Mouse (Mus musculus) granulocyte monocyte progenitor cell, adult 5-6 weeks (primary cell): ENCODE results near the gene B3galt6. TPM values are rescaled to one million over a fixed set of nuclear protein-coding genes. Genes with fewer than 3 reads are reported as not detected.

Source experiments
- total RNA-seq, 2 experiments: library from RNA; stranded (forward) in 1 of 2; stranded (reverse) in 1 of 2; fragments of 200-712, 200-1000 nt in 1 of 2; fragments of >200 nt in 1 of 2; fragmentation: Nextera tagmentation in 1 of 2; gene quantifications; 2 replicates each; pipeline ENCODE4 v1.2.3; 2014 to 2017

B3galt6 gene
- total RNA-seq, 2 experiments from 2014 or later = 6.6 to 10.3 TPM

Other genes starting within 250 kb of the B3galt6 start
- gene Atad3a, start 231.6 kb downstream of the B3galt6 start, total RNA-seq (2014; fragmentation: Nextera tagmentation) = 66.8 and 134 TPM in 2 replicates
- gene Atad3a, start 231.6 kb downstream of the B3galt6 start, total RNA-seq (2017) = 95.3 and 118 TPM in 2 replicates
- not detected in 2 replicates for gene Vwa1, start 218.0 kb downstream of the B3galt6 start, total RNA-seq (2014; fragmentation: Nextera tagmentation)
- 0.26 and 0.36 TPM in 2 replicates for gene Vwa1, start 218.0 kb downstream of the B3galt6 start, total RNA-seq (2017)
- gene Tmem88b, start 206.8 kb downstream of the B3galt6 start, total RNA-seq (2014; fragmentation: Nextera tagmentation) = not detected in 2 replicates
- not detected in 2 replicates for gene Tmem88b, start 206.8 kb downstream of the B3galt6 start, total RNA-seq (2017)
- gene Ankrd65, start 202.2 kb downstream of the B3galt6 start, total RNA-seq (2014; fragmentation: Nextera tagmentation) = not detected in 2 replicates
- not detected in 2 replicates for gene Ankrd65, start 202.2 kb downstream of the B3galt6 start, total RNA-seq (2017)
- 191 and 198 TPM in 2 replicates for gene Mrpl20, start 189.8 kb downstream of the B3galt6 start, total RNA-seq (2014; fragmentation: Nextera tagmentation)
- 84.2 and 91.1 TPM in 2 replicates for gene Mrpl20, start 189.8 kb downstream of the B3galt6 start, total RNA-seq (2017)
- 94.6 and 104 TPM in 2 replicates for gene Ccnl2, start 180.2 kb downstream of the B3galt6 start, total RNA-seq (2014; fragmentation: Nextera tagmentation)
- 75.5 and 84.0 TPM in 2 replicates for gene Ccnl2, start 180.2 kb downstream of the B3galt6 start, total RNA-seq (2017)
- 130 and 149 TPM in 2 replicates for gene Aurkaip1, start 161.4 kb downstream of the B3galt6 start, total RNA-seq (2014; fragmentation: Nextera tagmentation)
- gene Aurkaip1, start 161.4 kb downstream of the B3galt6 start, total RNA-seq (2017) = 101 and 159 TPM in 2 replicates
- 0.39 TPM in 1 of 2 replicates, not detected in the other for gene Mxra8, start 153.0 kb downstream of the B3galt6 start, total RNA-seq (2014; fragmentation: Nextera tagmentation)
- gene Mxra8, start 153.0 kb downstream of the B3galt6 start, total RNA-seq (2017) = not detected in 2 replicates
- gene Dvl1, start 145.2 kb downstream of the B3galt6 start, total RNA-seq (2014; fragmentation: Nextera tagmentation) = 10.1 and 20.3 TPM in 2 replicates
- 12.4 and 21.6 TPM in 2 replicates for gene Dvl1, start 145.2 kb downstream of the B3galt6 start, total RNA-seq (2017)
- gene Tas1r3, start 129.3 kb downstream of the B3galt6 start, total RNA-seq (2014; fragmentation: Nextera tagmentation) = 1.5 TPM in 1 of 2 replicates, not detected in the other
- gene Tas1r3, start 129.3 kb downstream of the B3galt6 start, total RNA-seq (2017) = 0.30 and 0.93 TPM in 2 replicates
- 9.4 and 16.7 TPM in 2 replicates for gene Cptp, start 123.2 kb downstream of the B3galt6 start, total RNA-seq (2014; fragmentation: Nextera tagmentation)
- 7.0 and 7.8 TPM in 2 replicates for gene Cptp, start 123.2 kb downstream of the B3galt6 start, total RNA-seq (2017)
- 49.0 and 64.7 TPM in 2 replicates for gene Ints11, start 123.1 kb downstream of the B3galt6 start, total RNA-seq (2014; fragmentation: Nextera tagmentation)
- 34.7 and 37.9 TPM in 2 replicates for gene Ints11, start 123.1 kb downstream of the B3galt6 start, total RNA-seq (2017)
- gene Pusl1, start 100.9 kb downstream of the B3galt6 start, total RNA-seq (2014; fragmentation: Nextera tagmentation) = 21.2 and 29.3 TPM in 2 replicates
- 41.8 and 48.6 TPM in 2 replicates for gene Pusl1, start 100.9 kb downstream of the B3galt6 start, total RNA-seq (2017)
- 10.7 and 23.1 TPM in 2 replicates for gene Acap3, start 100.8 kb downstream of the B3galt6 start, total RNA-seq (2014; fragmentation: Nextera tagmentation)
- gene Acap3, start 100.8 kb downstream of the B3galt6 start, total RNA-seq (2017) = 6.0 and 6.1 TPM in 2 replicates
- gene Ube2j2, start 48.8 kb downstream of the B3galt6 start, total RNA-seq (2014; fragmentation: Nextera tagmentation) = 68.8 and 78.6 TPM in 2 replicates
- 81.6 and 84.8 TPM in 2 replicates for gene Ube2j2, start 48.8 kb downstream of the B3galt6 start, total RNA-seq (2017)
- gene C1qtnf12, start 30.3 kb downstream of the B3galt6 start, total RNA-seq (2014; fragmentation: Nextera tagmentation) = 15.4 and 32.2 TPM in 2 replicates
- gene C1qtnf12, start 30.3 kb downstream of the B3galt6 start, total RNA-seq (2017) = 10.6 and 11.0 TPM in 2 replicates
- 62.0 and 73.4 TPM in 2 replicates for gene Sdf4, start 223 bp upstream of the B3galt6 start, total RNA-seq (2014; fragmentation: Nextera tagmentation)
- 174 and 182 TPM in 2 replicates for gene Sdf4, start 223 bp upstream of the B3galt6 start, total RNA-seq (2017)
- 2.2 TPM in 1 of 2 replicates, not detected in the other for gene Tnfrsf4, start 21.2 kb upstream of the B3galt6 start, total RNA-seq (2014; fragmentation: Nextera tagmentation)
- 1.1 TPM in 1 of 2 replicates, not detected in the other for gene Tnfrsf4, start 21.2 kb upstream of the B3galt6 start, total RNA-seq (2017)
- gene Tnfrsf18, start 33.5 kb upstream of the B3galt6 start, total RNA-seq (2014; fragmentation: Nextera tagmentation) = 0.99 and 4.6 TPM in 2 replicates
- gene Tnfrsf18, start 33.5 kb upstream of the B3galt6 start, total RNA-seq (2017) = 1.9 and 4.6 TPM in 2 replicates
- not detected in 2 replicates for gene Ttll10, start 66.8 kb upstream of the B3galt6 start, total RNA-seq (2014; fragmentation: Nextera tagmentation)
- gene Ttll10, start 66.8 kb upstream of the B3galt6 start, total RNA-seq (2017) = not detected in 2 replicates
- gene 9430015G10Rik, start 117.3 kb upstream of the B3galt6 start, total RNA-seq (2014; fragmentation: Nextera tagmentation) = 32.2 and 43.0 TPM in 2 replicates
- gene 9430015G10Rik, start 117.3 kb upstream of the B3galt6 start, total RNA-seq (2017) = 24.7 and 32.8 TPM in 2 replicates
- not detected in 2 replicates for gene Rnf223, start 137.9 kb upstream of the B3galt6 start, total RNA-seq (2014; fragmentation: Nextera tagmentation)
- gene Rnf223, start 137.9 kb upstream of the B3galt6 start, total RNA-seq (2017) = 0.17 TPM in 1 of 2 replicates, not detected in the other
- gene Agrn, start 204.8 kb upstream of the B3galt6 start, total RNA-seq (2014; fragmentation: Nextera tagmentation) = 1.1 and 8.9 TPM in 2 replicates
- 1.2 and 2.1 TPM in 2 replicates for gene Agrn, start 204.8 kb upstream of the B3galt6 start, total RNA-seq (2017)
- gene Isg15, start 208.2 kb upstream of the B3galt6 start, total RNA-seq (2014; fragmentation: Nextera tagmentation) = 4.6 and 11.1 TPM in 2 replicates
- 1.2 TPM in 1 of 2 replicates, not detected in the other for gene Isg15, start 208.2 kb upstream of the B3galt6 start, total RNA-seq (2017)
- 1.5 and 2.1 TPM in 2 replicates for gene AW011738, start 210.7 kb upstream of the B3galt6 start, total RNA-seq (2014; fragmentation: Nextera tagmentation)
- gene AW011738, start 210.7 kb upstream of the B3galt6 start, total RNA-seq (2017) = 0.26 and 0.43 TPM in 2 replicates
- not detected in 2 replicates for gene Perm1, start 223.2 kb upstream of the B3galt6 start, total RNA-seq (2014; fragmentation: Nextera tagmentation)
- gene Perm1, start 223.2 kb upstream of the B3galt6 start, total RNA-seq (2017) = 0.05 TPM in 1 of 2 replicates, not detected in the other
- gene Plekhn1, start 242.2 kb upstream of the B3galt6 start, total RNA-seq (2014; fragmentation: Nextera tagmentation) = 24.3 and 36.5 TPM in 2 replicates
- 12.2 and 13.4 TPM in 2 replicates for gene Plekhn1, start 242.2 kb upstream of the B3galt6 start, total RNA-seq (2017)
- 97.3 and 108 TPM in 2 replicates for gene Noc2l, start 243.4 kb upstream of the B3galt6 start, total RNA-seq (2014; fragmentation: Nextera tagmentation)
- 116 and 135 TPM in 2 replicates for gene Noc2l, start 243.4 kb upstream of the B3galt6 start, total RNA-seq (2017)